ENCODE assay signal across 8 mouse cellular contexts in the genomic region with DNA sequence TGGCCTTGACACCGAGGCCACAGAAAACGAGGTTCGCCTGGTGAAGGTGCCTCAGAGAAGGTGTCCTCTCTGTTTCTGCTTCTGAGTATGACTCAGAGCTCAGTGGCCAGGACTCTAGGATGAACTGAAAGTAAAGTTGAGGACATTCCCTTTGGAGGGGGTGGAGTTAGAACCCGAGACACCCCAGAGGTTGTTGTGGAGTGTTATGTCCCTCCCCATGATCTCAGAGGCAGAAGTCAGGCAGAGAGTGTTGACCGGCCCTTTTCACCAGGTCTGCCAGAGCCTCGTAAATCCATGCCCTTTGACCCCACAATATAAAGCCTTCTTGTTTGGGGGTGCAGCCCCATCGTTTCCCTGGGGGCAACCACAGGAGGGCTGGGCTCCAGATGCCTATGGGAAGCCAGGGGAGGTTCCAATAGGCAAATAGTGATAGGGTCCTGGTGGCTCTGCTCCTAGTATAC. TPM values are rescaled to one million over a fixed set of nuclear protein-coding genes. Genes with fewer than 3 reads are reported as not detected.
DNase-seq lines count a peak whose midpoint lies in the region; ATAC-seq and TF ChIP-seq lines count a peak whose summit lies in the region.

No protein-coding gene starts in this region.

- H3K27ac ChIP-seq in left cerebral cortex, adult 2 months = peak overlapping the region; percentile 97
- peak overlapping the region; percentile 35 for H3K27ac ChIP-seq in embryonic fibroblast, embryonic 13.5 days (ENCODE audit: insufficient read depth, low read length)
- peak overlapping the region; percentile 86 for H3K27ac ChIP-seq in limb, embryonic 12.5 days
- peak overlapping the region; percentile 67; the same call in 1 of the 2 replicates for H3K27ac ChIP-seq in neural tube, embryonic 15.5 days (replicated peaks)

- TF ChIP-seq POLR2A in embryonic fibroblast, embryonic 13.5 days (IDR thresholded peaks at IDR 0.05; ENCODE audit: low read depth, low read length) = no peak

- no peak for ATAC-seq in limb, embryonic 12.5 days (ENCODE audit: insufficient number of reproducible peaks, insufficient read depth, low FRiP score, low TSS enrichment, low read depth)
- ATAC-seq in neural tube, embryonic 15.5 days (ENCODE audit: low FRiP score) = no peak
- ATAC-seq in cerebellum, adult (ENCODE audit: insufficient number of reproducible peaks, low FRiP score, low TSS enrichment) = no peak

- H3K27me3 ChIP-seq in limb, embryonic 12.5 days = no peaks in the 10 kb centered on the region
- no peaks in the 10 kb centered on the region for H3K27me3 ChIP-seq in neural tube, embryonic 15.5 days (replicated peaks)

- TF ChIP-seq CTCF in left cerebral cortex, adult 2 months (IDR thresholded peaks at IDR 0.05) = no peak
- no peak for TF ChIP-seq CTCF in embryonic fibroblast, embryonic 13.5 days (IDR thresholded peaks at IDR 0.05; ENCODE audit: borderline replicate concordance, insufficient read depth, low read length)

- intact Hi-C loops in left cerebral cortex, adult 2 months (cut with DNase I) = no loop called here
- intact Hi-C loops in left cerebral cortex, postnatal 10 days (cut with DNase I) = no loop called here

- 18% methylated on average over 7 of the region's 7 CpGs for WGBS in limb, embryonic 12.5 days
- WGBS in neural tube, embryonic 15.5 days = 27% methylated on average over 7 of the region's 7 CpGs

- H3K9me3 ChIP-seq in limb, embryonic 12.5 days = no peaks in the 10 kb centered on the region
- H3K9me3 ChIP-seq in neural tube, embryonic 15.5 days (replicated peaks) = no peaks in the 10 kb centered on the region

- H3K36me3 ChIP-seq in limb, embryonic 12.5 days = no peaks in the 10 kb centered on the region
- H3K36me3 ChIP-seq in neural tube, embryonic 15.5 days = no peaks in the 10 kb centered on the region

- peaks cover 22% of the 10 kb centered on the region for H3K4me1 ChIP-seq in embryonic fibroblast, embryonic 13.5 days (ENCODE audit: control insufficient read depth, insufficient read depth, low read length)
- peaks cover 83% of the 10 kb centered on the region for H3K4me1 ChIP-seq in limb, embryonic 12.5 days (replicated peaks)
- H3K4me1 ChIP-seq in neural tube, embryonic 15.5 days = peaks cover 100% of the 10 kb centered on the region

- no peak overlapping the region for H3K4me3 ChIP-seq in left cerebral cortex, adult 2 months
- no peak overlapping the region for H3K4me3 ChIP-seq in embryonic fibroblast, embryonic 13.5 days (ENCODE audit: insufficient read depth, low read length)
- no peak overlapping the region for H3K4me3 ChIP-seq in limb, embryonic 12.5 days (replicated peaks)
- no peak overlapping the region for H3K4me3 ChIP-seq in neural tube, embryonic 15.5 days (replicated peaks)

- H3K4me2 ChIP-seq in limb, embryonic 12.5 days = peak overlapping the region; percentile 42
- H3K4me2 ChIP-seq in neural tube, embryonic 15.5 days = peak overlapping the region; percentile 29

- 0 out of 2 replicates have a peak overlapping the region, but pooled peaks have one; percentile 12 for H3K9ac ChIP-seq in limb, embryonic 12.5 days (replicated peaks)
- no peak overlapping the region for H3K9ac ChIP-seq in neural tube, embryonic 15.5 days (replicated peaks)

- no peak for DNase-seq in left cerebral cortex, adult 2 months (ENCODE audit: extremely low spot score in 1 of 2, low spot score in 2 of 2)
- DNase-seq in left cerebral cortex, adult 18-20 months (ENCODE audit: low spot score in 2 of 2) = no peak
- no peak for DNase-seq in thymus, postnatal 0 days (ENCODE audit: low spot score)
- DNase-seq in left cerebral cortex, postnatal 10 days (ENCODE audit: extremely low spot score in 1 of 2, low spot score in 2 of 2) = no peak

RNA-seq across cellular contexts. Expression of gene Kif21b, which starts 5.9 kb away (rescaled TPM):
- total RNA-seq in left cerebral cortex, adult 2 months (2021) = 10 to 100 TPM; 67.3 to 74.2 TPM
- 10 to 100 TPM; 54.8 to 57.3 TPM for total RNA-seq in left cerebral cortex, adult 18-20 months (2021)
- polyA plus RNA-seq in embryonic fibroblast, embryonic 13.5 days (2011; ENCODE audit: insufficient read length, low read depth, missing spikeins) = 14.1 and 19.4 TPM in 2 replicates
- polyA plus RNA-seq in limb, embryonic 12.5 days (2016; fragmentation: Nextera tagmentation; extraction: Ambion mirVana) = 10.6 and 11.4 TPM in 2 replicates
- 32.3 and 37.1 TPM in 2 replicates for polyA plus RNA-seq in neural tube, embryonic 15.5 days (2015; fragmentation: Nextera tagmentation; extraction: Ambion mirVana)
- polyA plus RNA-seq in thymus, postnatal 0 days (2015; fragmentation: Nextera tagmentation; extraction: Ambion mirVana) = 14.8 and 20.3 TPM in 2 replicates
- 100 to 1,000 TPM; 329 to 393 TPM for total RNA-seq in left cerebral cortex, postnatal 10 days (2021)

Comparison
In these comparisons a context has a peak if more than half of its experiments do, and no peak if none do; other contexts are left out.
1. H3K27ac ChIP-seq: peak in every context shown above with its lines; median percentile 97 in left cerebral cortex, adult 2 months; 86 in limb, embryonic 12.5 days; 67 in neural tube, embryonic 15.5 days; 35 in embryonic fibroblast, embryonic 13.5 days.